Mouse (Mus musculus) telencephalon, adult 2 months (tissue): ENCODE results near the gene Sept4.
A peak's percentile ranks its signal among the peaks of the same experiment; 100 is the strongest.

Experiments
- DNase-seq: peaks from one replicate; pipeline ENCODE4 v3.0.0-alpha.2; 2011; ENCODE audit warnings: low read depth, low spot score

Sept4 gene

DNA sequence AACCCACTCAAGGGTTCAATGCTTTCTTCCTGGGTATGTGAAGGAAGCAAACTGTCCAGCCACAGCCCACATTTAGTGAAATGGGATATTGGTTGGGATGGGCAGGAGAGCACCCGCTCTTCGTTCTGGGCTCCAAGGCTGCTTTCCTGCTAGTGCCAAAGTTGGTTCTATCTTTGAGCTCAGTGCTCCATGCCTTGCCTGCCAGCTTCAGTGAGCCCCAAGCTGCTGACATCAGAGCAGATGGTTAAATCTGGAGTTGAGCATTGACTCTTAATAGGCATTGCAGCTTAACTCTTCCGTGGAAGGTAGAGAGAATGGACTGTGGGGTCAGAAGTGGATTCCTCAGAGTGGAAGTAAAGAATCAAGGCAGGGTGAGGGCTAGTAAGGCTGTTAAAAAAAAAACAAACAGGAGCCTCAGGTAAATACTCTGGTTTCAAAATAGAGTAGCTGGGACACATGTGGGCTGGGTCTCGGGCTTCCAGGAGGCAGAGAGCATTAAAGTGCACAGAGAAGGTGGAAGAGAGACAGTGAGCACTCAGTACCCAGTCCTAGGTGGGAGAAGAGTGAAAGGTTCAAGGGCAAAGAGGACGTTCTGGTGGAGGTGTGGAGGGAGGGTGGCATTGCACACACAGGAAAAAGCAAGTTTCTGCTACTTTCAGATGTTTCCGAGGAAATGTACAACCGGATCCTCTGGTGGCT is at the start of gene Sept4:
Gene Sept4 (plus strand): TSS at position 649 of the 699 bp plus-strand sequence.
- DNase-seq = no peak

GRCm38 (mm10) chr11:87519260-87519659 is 49.4 kb upstream of the Sept4 start:
- DNase-seq = no peak

- DNase-seq = no peak
Observed at GRCm38 (mm10) chr11:87523466-87523865, 45.2 kb upstream of the Sept4 start.

- no peak for DNase-seq
Observed at GRCm38 (mm10) chr11:87523967-87524366, 44.7 kb upstream of the Sept4 start.

DNA sequence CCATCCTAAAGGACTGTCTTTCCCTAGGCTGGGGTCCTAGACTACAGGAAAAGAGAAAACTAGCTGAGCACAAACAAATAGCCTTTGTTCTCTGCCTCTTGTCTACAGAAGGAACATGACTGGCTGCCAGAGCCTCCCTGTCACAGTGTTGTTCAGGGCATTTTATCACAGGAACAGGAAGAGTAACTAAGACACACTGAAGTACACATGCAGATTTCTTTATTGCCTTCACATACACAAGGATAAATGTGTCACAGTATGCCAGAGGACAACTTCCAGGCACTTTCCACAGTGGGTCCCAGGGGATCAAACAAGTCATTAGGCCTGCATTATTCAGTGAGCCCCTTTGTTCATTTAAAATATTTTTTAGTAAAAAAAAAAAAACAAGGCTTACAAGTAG is 43.9 kb upstream of the Sept4 start:
- no peak for DNase-seq

DNA sequence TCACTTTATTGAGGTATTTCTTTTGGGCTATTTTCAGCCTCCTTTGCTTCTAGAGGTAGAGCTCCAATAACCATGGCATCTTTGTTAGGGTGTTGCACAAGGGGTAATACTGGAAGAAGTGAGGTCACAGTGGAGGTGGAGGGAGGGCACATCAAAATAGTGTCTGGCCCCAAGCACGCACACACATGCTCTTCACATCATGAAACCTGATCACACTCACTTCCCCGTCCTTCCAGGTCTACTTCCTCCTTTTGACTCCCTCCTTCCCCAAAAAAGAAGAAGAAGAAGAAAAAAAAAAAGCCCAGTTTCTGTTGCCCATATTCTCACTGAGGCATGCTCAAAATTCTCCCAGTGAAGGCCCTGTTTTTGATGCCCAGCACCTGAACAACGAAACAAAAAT is 41.3 kb upstream of the Sept4 start:
- DNase-seq = no peak

DNA sequence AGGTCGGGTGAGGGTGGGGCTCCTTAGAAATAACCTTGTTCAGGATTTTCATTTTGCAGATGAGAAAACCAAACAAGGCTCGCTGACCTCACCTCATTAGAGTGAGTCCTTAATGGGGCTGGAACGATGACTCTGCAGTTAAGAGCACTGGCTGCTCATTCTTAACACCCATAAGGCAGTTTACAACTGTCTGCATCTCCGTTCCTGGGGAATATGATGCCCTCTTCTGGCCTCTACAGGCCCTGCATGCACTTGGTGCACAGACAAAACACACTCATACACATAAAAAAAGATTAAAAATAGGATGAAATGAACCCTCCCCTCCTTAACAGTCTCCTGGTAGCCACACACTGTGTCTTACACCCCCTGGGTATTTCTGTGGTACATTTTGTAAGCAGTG is 40.7 kb upstream of the Sept4 start:
- no peak for DNase-seq

DNA sequence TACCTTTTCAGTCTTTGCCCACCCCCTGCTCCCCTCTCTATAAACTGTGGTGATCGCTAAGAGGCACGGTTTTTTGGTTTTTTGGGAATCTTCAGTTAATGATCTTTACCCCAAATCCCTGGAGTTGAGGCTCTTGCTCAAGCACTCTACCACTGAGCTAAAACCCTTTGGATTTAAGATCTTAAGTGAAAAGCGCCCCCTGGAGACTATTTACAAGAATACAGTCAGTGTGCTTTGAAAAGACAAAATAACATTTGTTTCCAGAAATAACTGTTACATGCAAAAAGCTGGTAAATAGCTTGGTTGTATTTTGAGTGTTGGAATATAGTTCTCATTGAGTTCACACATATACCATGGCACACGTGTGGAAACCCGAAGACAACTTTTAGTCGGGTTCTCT is 37.0 kb upstream of the Sept4 start:
- no peak for DNase-seq

DNA sequence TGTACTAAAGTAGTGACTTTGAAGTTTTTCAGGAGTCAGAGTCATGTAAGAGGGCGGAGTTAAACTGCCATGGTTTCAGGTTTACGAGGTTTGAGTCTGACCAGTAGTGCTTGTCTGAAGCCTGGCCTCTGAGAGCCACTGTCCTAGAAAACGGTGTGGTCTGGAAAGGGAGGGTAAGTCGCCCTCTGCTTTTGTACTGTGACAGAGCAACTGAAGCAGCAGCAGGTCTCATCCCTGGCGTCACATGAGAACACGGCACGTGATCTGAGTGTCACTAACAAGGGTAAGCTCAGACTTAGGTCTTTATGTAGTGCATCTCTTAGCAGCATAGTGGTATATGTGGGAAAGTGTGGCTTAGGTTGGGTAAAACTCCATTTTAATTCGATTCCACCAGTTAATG is 26.4 kb upstream of the Sept4 start:
- DNase-seq = no peak

DNA sequence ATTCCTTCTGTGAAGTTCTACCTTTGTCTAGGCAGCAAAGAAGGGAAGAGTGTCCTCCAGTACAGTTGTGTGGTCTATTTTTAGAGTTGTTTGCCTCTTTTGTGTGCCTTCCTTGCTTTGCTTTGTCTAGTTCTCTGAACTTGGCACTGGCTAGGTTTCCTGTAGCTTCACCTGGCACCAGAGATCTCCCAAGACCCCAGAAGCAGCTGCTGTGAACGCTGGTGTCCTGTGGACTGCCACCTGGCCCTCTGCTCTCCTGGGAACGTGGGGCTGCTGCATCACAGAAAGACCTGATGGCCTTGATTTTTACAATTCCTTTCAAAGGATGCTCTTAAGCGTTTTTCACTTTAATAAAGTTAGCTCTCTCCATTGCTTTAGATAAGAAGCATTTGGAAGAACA is 25.8 kb upstream of the Sept4 start:
- DNase-seq = no peak

- DNase-seq = peak; percentile 32
Observed at GRCm38 (mm10) chr11:87553342-87553741, 15.4 kb upstream of the Sept4 start.

GRCm38 (mm10) chr11:87554386-87554785 is 14.3 kb upstream of the Sept4 start:
- no peak for DNase-seq

DNA sequence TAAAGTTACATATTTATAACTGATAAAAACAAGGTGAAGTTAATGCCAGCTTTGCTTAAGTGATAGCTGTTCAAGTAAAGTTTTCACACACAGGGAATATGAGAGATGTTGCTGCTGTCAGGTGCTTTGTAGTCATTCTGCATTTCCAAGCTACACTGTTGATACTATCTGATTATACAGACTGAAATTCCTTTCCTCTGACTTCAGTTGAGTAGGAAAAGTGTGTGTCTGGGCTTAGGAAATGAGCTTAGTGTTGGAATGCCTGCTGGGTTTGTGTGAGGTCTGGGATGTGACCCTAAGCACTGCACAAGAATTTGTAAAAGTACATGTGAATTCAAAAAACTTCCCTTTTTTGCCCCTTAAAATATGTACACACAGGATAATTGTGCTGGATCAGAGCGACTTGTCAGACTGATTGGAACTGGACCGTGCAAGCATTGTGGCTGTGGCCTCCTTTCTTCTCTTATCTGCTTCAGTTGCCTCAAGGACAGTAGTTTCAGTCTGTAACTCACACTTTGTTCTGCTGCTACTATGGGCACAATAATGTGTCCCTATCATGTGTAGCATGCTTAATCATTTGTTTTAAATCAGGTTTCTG is 13.5 kb upstream of the Sept4 start:
- DNase-seq = no peak

- DNase-seq = no peak
Observed at GRCm38 (mm10) chr11:87561208-87561607, 7.5 kb upstream of the Sept4 start.

DNA sequence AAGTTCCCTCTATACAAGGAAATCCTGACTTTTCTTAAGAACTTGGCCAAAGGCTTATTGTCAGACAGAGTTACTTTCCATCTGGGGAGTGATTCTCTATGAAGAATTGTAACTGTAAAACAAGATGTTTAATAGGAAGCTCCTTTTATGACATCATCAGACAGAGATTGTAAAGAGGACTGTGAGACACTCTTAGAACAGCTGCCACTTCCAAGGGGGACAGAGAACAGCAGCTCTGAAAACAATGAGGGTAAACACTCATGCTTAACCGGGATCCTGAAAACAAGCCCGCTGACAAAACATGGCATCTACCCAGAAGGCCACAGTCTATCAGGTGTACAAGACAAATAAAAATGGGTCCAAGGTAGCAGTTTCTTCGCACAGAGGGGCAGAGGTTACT is 2.2 kb upstream of the Sept4 start, which contains the start of gene Gm11492:
Gene Gm11492 (plus strand): TSS at position 153 of the 400 bp plus-strand sequence.
- DNase-seq = no peak

DNA sequence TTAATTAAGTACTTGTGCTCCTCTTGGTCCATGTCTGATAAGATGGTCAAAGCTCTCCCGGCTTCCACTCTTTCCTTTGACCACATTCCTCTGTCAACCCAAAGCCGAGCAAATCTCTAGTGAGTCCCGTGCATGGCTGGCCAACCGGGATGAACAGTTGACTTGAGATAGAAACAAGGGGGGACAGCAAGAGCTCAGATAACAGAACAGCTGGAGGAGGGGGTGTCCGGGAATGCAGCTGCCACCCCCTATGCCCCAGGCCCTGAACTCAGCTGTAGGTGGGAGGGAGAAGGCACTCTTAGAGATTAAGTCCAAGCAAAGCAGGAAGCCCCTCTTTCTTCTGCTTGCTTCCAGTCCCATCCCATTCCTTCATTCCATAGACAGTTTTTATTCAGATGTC is 2.0 kb downstream of the Sept4 start:
- DNase-seq = no peak

- no peak for DNase-seq
Observed at GRCm38 (mm10) chr11:87571361-87571950, 2.8 kb downstream of the Sept4 start.

GRCm38 (mm10) chr11:87573751-87574150 is 5.0 kb downstream of the Sept4 start:
- no peak for DNase-seq

GRCm38 (mm10) chr11:87574520-87575180 is 5.9 kb downstream of the Sept4 start:
- DNase-seq = no peak

GRCm38 (mm10) chr11:87577601-87578248 is 9.0 kb downstream of the Sept4 start:
- no peak for DNase-seq

GRCm38 (mm10) chr11:87578249-87578962 is 9.7 kb downstream of the Sept4 start:
- no peak for DNase-seq
